Mouse (Mus musculus) cortical plate, adult 2 months (tissue): ENCODE results near the gene Stk40.

Experiments
- CTCF ChIP-seq: fragments of 200-500 bp; IDR thresholded peaks from 2 replicates; pipeline ENCODE4 v1.5.1; 2011; ENCODE audit warnings: mild to moderate bottlenecking, control low read depth, low read length; ENCODE audit not compliant: insufficient read depth; ENCODE audit errors: extremely low read depth
- POLR2A ChIP-seq: fragments of 200-500 bp; IDR thresholded peaks from 2 replicates; pipeline ENCODE4 v1.6.1; 2011; ENCODE audit warnings: mild to moderate bottlenecking, low read length, control low read depth; ENCODE audit not compliant: insufficient read depth; ENCODE audit errors: extremely low read depth

DNA sequence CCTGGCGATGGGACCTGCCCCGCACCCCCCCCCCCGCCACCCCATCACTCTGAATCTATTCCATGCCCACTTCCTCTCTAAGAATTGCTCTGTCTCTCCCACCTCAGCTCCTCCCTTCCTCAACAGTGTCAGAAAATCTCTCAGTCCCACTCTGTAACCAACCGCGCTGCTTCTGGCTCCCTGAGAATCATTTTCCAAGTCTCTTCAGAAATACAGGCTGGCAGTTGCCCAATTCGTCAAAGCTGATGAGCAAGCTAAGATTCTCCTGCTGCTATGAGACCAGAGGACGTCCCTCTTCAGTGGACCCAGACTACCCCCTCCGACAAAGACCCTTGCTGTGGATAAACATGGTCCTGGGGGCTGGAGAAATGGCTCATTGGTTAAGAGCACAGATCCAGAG, 55.7 kb downstream of the Stk40 start:
- TF ChIP-seq CTCF (no peak), POLR2A (no peak)
